Mouse (Mus musculus) forebrain, embryonic 12.5 days (tissue): Measurements from ENCODE around the gene Sfmbt2. TPM values are rescaled to one million over a fixed set of nuclear protein-coding genes. Genes with fewer than 3 reads are reported as not detected.

ENCODE experiments used
- ATAC-seq: fragments of 200-750 bp; cut with Nextera tagmentation; 2 replicates; pipeline ENCODE4 v1.8.0; 2017; ENCODE audit warnings: moderate TSS enrichment; ENCODE audit not compliant: low FRiP score
- H3K27ac ChIP-seq: fragments of 300-500 bp; sonication (generic); 2 replicates; pipeline ENCODE4 v1.5.1; 2016; ENCODE audit warnings: mild to moderate bottlenecking
- H3K27me3 ChIP-seq: fragments of 300-500 bp; sonication (generic); 2 replicates; pipeline ENCODE4 v1.6.1; 2016; ENCODE audit warnings: mild to moderate bottlenecking
- H3K36me3 ChIP-seq: fragments of 300-500 bp; sonication (generic); replicated peaks from 2 replicates; pipeline ENCODE4 v1.6.1; 2016; ENCODE audit warnings: mild to moderate bottlenecking
- H3K4me1 ChIP-seq: fragments of 300-500 bp; sonication (generic); 2 replicates; pipeline ENCODE4 v1.6.1; 2016
- H3K4me2 ChIP-seq: fragments of 300-500 bp; sonication (generic); 2 replicates; pipeline ENCODE4 v1.6.1; 2016; ENCODE audit warnings: mild to moderate bottlenecking, moderate library complexity
- H3K4me3 ChIP-seq: fragments of 300-500 bp; sonication (generic); replicated peaks from 2 replicates; pipeline ENCODE4 v1.5.1; 2016; ENCODE audit warnings: mild to moderate bottlenecking
- H3K9ac ChIP-seq: fragments of 300-500 bp; sonication (generic); 2 replicates; pipeline ENCODE4 v1.6.1; 2016; ENCODE audit warnings: mild to moderate bottlenecking
- H3K9me3 ChIP-seq: fragments of 300-500 bp; sonication (generic); 2 replicates; pipeline ENCODE4 v1.6.1; 2016
- WGBS: fragments of 180-500 bp; shearing (Covaris S2); methylation state at CpG from one replicate; pipeline ENCODE4 v1.1.7; 2016; 5-methylcytosine and 5-hydroxymethylcytosine counted together
- polyA plus RNA-seq: library from polyadenylated mRNA; unstranded; fragments of >200 nt; fragmentation: Nextera tagmentation; extraction: Ambion mirVana; gene quantifications from 2 replicates; pipeline ENCODE4 v1.2.1, GENCODE M21; 2016

Gene Sfmbt2
- polyA plus RNA-seq, 1 experiment from 2014 or later: 2.3 TPM

DNA sequence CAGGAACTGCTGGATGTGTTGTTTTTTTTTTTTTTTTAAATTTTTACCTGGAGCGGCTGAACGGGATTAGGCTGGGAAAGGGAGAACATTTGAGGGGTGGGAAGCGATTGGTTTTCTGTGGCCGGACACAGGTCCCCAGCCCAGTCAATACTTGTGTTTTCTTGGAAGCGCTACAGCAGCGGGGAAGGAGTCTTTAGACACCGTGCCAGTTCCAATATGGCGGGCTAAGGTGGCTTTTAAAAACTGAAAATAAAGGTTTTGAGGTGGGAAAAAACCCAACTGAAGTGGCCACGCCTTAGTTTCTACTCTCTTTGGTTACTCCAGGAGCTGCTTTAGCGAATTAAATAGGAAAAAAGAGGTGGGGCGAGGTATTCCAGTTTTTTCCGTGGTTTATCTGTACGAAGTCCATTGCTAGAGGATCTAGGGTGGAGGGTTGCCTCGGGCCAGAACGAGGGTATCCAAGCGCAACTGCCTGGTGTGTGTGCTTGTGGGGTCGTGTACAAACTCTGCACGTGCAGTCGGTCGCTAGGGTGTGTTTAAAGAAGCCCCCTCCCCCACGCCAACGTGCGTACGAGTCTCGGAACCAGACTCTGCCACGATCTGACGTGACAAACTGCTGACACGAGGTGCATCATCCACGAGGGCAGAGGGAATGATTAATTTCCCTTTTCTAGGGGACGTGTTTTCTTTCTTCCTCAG lies 3.3 kb downstream of the Sfmbt2 start:
- H3K36me3 ChIP-seq: no peaks in the 10 kb centered on the region
- no peaks in the 10 kb centered on the region for H3K9me3 ChIP-seq
- H3K4me3 ChIP-seq: peak overlapping the region; percentile 57
- 0 out of 2 replicates have a peak overlapping the region, but pooled peaks have one; percentile 60 for H3K9ac ChIP-seq
- 0 out of 2 replicates have a peak, but pooled peaks have one; percentile 5 for ATAC-seq
- H3K27me3 ChIP-seq: peaks cover 69% of the 10 kb centered on the region
- peak overlapping the region; percentile 93 for H3K4me2 ChIP-seq
- H3K4me1 ChIP-seq: peaks cover 23% of the 10 kb centered on the region
- under 1% methylated on average over 30 of the region's 30 CpGs for WGBS
- no peak overlapping the region for H3K27ac ChIP-seq

DNA sequence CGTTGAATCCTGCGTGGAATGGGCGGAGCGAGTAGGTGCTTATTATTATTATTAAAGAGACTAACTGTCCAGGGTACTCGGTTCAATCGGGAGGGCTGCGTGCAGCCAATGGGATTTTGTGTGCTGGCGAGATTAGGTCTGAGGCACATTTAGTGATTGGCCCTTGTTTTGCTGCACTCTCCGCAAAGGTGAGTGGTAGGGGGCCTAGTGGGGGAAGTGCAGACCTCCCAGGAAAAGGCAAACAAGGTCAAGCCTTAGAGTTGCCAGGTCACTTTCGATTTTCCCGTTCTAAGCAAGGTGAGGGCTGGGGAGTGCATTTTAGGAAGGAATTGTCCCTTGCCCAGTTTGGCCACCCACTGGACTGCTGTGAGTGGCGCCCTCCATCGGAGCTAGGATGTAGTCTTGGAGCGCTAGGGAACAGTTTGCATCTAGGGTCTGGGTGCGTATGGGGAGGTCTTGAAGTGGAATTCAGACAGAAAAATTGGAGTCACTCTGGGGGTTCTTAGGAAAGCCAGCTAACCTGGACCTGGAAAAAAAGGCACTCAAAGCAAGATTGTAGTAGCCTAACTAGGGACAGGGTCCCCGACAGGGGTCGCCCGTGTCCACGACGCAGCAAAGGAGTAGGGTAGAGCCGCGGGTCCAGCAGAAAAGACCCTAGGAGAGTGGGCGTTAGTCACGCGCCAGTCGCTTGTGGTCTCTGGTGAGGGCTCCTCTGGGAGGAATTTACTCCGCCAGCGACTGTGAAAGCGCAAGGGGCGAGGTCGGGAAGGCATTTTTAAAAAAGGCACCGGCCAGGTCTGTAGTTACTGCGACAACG lies 4.1 kb downstream of the Sfmbt2 start:
- Histone ChIP-seq H3K9me3 (no peaks in the 10 kb centered on the region), H3K4me3 (peak overlapping the region; percentile 57), H3K36me3 (no peaks in the 10 kb centered on the region), H3K27ac (no peak overlapping the region), H3K4me2 (peak overlapping the region; percentile 93), H3K27me3 (peaks cover 67% of the 10 kb centered on the region), H3K4me1 (peaks cover 23% of the 10 kb centered on the region), H3K9ac (peak overlapping the region; percentile 59)
- peak; percentile 78 for ATAC-seq
- under 1% methylated on average over 34 of the region's 34 CpGs for WGBS

DNA sequence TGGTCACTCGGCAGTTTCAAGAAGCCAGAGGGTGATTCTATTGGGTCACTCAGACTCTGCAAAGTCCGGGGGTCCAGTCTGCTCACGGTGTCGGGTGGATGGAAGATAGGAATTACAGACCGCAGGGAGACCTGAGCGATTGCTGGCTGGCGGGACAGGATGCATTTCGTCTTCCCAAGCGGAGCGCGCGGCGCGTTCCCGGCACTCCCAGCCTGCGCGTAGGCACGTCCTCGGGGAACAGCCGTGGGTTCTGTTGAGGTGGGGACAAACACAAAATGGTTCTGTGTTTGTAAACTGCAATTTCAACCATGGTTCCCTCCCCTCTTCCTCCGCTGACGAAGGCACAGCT lies 4.7 kb downstream of the Sfmbt2 start:
- peak overlapping the region; percentile 57 for H3K4me3 ChIP-seq
- under 1% methylated on average over 22 of the region's 22 CpGs for WGBS
- no peaks in the 10 kb centered on the region for H3K9me3 ChIP-seq
- no peaks in the 10 kb centered on the region for H3K36me3 ChIP-seq
- H3K4me2 ChIP-seq: peak overlapping the region; percentile 93
- H3K4me1 ChIP-seq: peaks cover 23% of the 10 kb centered on the region
- ATAC-seq: peak; percentile 25; the same call in 1 of the 2 replicates
- H3K27ac ChIP-seq: no peak overlapping the region
- H3K9ac ChIP-seq: peak overlapping the region; percentile 59
- peaks cover 61% of the 10 kb centered on the region for H3K27me3 ChIP-seq

DNA sequence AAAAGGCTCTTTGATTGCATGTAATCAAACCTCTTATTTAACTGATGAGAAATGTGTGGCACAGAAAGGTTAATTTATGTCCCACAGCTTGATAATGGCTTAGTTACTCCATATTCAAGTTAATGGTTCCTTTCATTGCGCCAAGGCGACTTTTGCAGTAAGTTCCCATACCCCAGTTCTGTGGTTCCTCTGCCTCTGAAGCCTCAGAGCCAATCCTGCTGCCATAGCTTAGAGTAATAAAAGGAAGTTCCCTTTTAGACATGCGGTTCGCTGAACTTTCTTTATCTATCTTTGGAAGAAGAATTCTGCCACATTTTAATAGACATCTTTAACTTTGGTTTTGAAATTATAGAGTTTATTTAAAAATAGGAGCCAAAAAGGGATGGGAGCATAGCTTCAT lies 19.7 kb downstream of the Sfmbt2 start:
- Histone ChIP-seq H3K9me3 (no peaks in the 10 kb centered on the region), H3K27ac (no peak overlapping the region), H3K27me3 (0 out of 2 replicates have a peak, but pooled peaks cover 6% of the 10 kb centered on the region), H3K4me3 (no peak overlapping the region), H3K4me1 (peaks cover 5% of the 10 kb centered on the region; the same call in 1 of the 2 replicates), H3K36me3 (no peaks in the 10 kb centered on the region), H3K4me2 (no peak overlapping the region), H3K9ac (no peak overlapping the region)
- ATAC-seq: no peak
- 86% methylated on average over 4 of the region's 4 CpGs for WGBS

DNA sequence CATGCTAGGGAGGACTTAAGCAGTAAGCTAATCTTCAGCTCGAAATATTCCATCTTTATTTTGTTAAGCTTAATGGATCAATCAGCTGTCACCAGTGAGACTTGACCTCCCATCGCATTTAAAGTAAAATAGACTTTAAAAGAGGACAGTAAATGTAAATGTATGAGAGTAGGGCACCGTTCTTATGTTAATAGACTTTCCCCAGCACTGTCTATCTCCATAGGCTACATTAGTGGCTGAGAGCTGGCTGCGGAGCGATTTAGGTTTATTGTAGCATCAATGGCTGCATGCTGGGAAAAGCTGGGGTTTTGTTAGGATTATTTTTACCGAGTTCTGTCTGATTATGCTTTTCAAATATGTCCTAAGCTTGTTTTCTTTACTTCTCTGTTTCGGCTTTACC lies 20.5 kb downstream of the Sfmbt2 start:
- Histone ChIP-seq H3K9ac (no peak overlapping the region), H3K27me3 (0 out of 2 replicates have a peak, but pooled peaks cover 6% of the 10 kb centered on the region), H3K36me3 (no peaks in the 10 kb centered on the region), H3K4me2 (no peak overlapping the region), H3K27ac (no peak overlapping the region), H3K4me1 (peaks cover 5% of the 10 kb centered on the region; the same call in 1 of the 2 replicates), H3K4me3 (no peak overlapping the region), H3K9me3 (no peaks in the 10 kb centered on the region)
- no peak for ATAC-seq
- WGBS: 18% methylated on average over 7 of the region's 7 CpGs

DNA sequence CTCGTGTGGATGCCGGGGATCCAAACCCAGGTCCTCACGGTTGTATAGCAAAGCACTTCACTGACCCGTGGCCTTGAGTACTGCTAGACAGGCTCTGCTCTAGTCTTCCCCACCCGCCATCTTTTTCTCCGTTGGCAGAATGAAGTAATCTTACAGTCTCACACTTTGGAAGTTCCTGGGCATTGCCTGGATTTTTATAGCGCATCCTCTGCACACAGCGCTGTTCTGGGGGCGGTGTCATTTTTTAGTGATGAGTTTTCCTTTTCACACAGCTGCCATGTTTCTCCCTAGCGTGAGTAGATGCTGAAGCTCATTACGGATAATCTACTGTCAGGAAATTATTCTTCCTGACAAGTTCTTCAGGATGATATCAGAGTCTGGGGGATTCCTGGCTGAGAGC lies 24.8 kb downstream of the Sfmbt2 start:
- Histone ChIP-seq H3K27ac (no peak overlapping the region), H3K4me2 (no peak overlapping the region), H3K9me3 (no peaks in the 10 kb centered on the region), H3K27me3 (0 out of 2 replicates have a peak, but pooled peaks cover 6% of the 10 kb centered on the region), H3K36me3 (no peaks in the 10 kb centered on the region), H3K9ac (no peak overlapping the region), H3K4me3 (no peak overlapping the region), H3K4me1 (peaks cover 5% of the 10 kb centered on the region; the same call in 1 of the 2 replicates)
- no peak for ATAC-seq
- WGBS: 93% methylated on average over 11 of the region's 11 CpGs

DNA sequence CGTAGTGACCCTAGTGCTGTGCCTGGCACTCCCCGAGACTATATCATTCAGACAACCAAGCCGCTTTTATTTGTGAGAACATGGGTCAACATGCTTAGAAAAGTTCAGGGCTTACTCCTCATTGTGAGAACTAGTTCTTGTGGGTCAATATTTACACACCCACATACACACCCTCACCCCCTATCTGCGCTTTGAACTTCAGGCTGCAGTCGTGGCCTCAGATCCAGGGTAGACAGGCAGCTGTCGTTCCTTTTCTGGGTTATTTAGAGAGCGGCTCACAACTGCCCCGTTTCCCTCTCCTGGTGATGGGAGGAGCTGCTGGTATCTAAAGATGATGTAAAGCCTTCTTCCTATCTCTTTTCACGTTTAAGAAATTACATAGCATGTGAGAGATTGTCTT lies 27.5 kb downstream of the Sfmbt2 start:
- WGBS: 78% methylated on average over 9 of the region's 9 CpGs
- Histone ChIP-seq H3K27me3 (no peaks in the 10 kb centered on the region), H3K4me3 (no peak overlapping the region)

DNA sequence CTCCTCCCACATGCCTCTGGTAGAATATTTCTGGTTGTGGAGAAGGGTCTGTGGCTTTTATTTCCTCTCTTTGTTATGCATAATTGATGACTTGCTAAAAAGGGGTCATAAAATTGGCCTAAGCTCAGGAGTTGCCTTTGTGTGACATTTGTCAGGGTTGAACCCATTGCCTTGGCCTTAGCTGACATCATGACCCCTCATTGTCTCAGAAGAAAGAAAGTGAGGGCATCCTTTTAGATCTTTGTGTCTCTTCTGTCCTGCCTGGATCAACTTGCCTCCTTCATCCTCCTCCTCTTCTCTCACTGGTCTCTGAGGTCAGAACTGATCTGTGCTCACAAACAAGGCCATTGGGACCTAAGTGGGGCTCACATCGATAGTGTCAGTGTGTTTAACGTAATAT lies 35.8 kb downstream of the Sfmbt2 start:
- Histone ChIP-seq H3K9ac (no peak overlapping the region), H3K4me3 (no peak overlapping the region), H3K27ac (no peak overlapping the region), H3K4me2 (no peak overlapping the region), H3K9me3 (no peaks in the 10 kb centered on the region), H3K36me3 (no peaks in the 10 kb centered on the region), H3K27me3 (no peaks in the 10 kb centered on the region), H3K4me1 (no peaks in the 10 kb centered on the region)
- ATAC-seq: no peak
- 82% methylated on average over 2 of the region's 2 CpGs for WGBS

More for the DNA sequence above, 27.5 kb downstream of the Sfmbt2 start:
- Histone ChIP-seq H3K9me3 (no peaks in the 10 kb centered on the region), H3K9ac (no peak overlapping the region), H3K36me3 (no peaks in the 10 kb centered on the region), H3K4me1 (no peaks in the 10 kb centered on the region; the same call in 1 of the 2 replicates), H3K27ac (no peak overlapping the region), H3K4me2 (no peak overlapping the region)
- no peak for ATAC-seq

DNA sequence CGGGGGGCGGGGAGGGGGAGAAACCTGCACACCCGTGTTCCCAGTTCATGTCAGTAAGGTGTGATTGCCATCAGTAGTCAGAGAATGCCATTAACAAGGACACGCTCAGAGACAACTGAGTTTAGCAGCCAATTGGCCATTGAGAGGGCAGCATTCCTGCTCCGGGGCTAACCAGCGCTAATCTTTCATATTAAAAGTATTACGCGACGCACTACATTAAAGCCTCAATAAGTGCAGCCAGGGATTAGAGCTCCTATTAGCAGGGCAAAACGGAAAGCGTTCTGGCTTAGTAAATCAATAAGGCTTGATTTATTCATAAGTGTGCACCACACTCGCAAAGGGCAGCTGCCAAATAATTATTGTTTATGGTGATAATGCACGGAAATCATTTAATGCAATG lies 39.1 kb downstream of the Sfmbt2 start:
- WGBS: 65% methylated on average over 13 of the region's 13 CpGs
- H3K27me3 ChIP-seq: no peaks in the 10 kb centered on the region
- ATAC-seq: no peak

DNA sequence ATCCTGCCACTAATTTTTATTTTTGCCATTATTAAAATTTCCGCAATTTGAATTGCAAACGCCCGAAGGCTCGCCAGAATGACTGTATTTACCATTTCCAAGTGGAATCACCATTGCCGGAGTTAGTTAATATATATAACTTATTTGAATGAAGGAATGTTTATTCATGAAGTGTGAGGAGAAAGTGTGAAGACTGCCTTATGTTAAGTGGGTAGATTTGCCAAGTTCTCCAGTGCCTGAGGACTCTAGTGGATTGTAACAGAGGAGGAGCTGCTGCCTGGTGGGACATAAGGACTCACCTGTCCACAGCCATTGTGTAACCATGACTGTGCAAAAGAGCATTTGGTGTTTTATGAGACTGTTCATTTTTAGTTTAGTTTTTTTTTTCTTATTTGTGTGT lies 39.8 kb downstream of the Sfmbt2 start:
- H3K4me1 ChIP-seq: no peaks in the 10 kb centered on the region
- H3K4me3 ChIP-seq: no peak overlapping the region
- no peak overlapping the region for H3K4me2 ChIP-seq
- no peaks in the 10 kb centered on the region for H3K27me3 ChIP-seq
- no peak for ATAC-seq
- 77% methylated on average over 5 of the region's 5 CpGs for WGBS
- no peak overlapping the region for H3K9ac ChIP-seq
- H3K36me3 ChIP-seq: no peaks in the 10 kb centered on the region
- H3K27ac ChIP-seq: no peak overlapping the region
- H3K9me3 ChIP-seq: no peaks in the 10 kb centered on the region

More for the DNA sequence above, 39.1 kb downstream of the Sfmbt2 start:
- Histone ChIP-seq H3K36me3 (no peaks in the 10 kb centered on the region), H3K9me3 (no peaks in the 10 kb centered on the region), H3K9ac (no peak overlapping the region), H3K4me2 (no peak overlapping the region), H3K4me3 (no peak overlapping the region), H3K4me1 (no peaks in the 10 kb centered on the region), H3K27ac (no peak overlapping the region)

DNA sequence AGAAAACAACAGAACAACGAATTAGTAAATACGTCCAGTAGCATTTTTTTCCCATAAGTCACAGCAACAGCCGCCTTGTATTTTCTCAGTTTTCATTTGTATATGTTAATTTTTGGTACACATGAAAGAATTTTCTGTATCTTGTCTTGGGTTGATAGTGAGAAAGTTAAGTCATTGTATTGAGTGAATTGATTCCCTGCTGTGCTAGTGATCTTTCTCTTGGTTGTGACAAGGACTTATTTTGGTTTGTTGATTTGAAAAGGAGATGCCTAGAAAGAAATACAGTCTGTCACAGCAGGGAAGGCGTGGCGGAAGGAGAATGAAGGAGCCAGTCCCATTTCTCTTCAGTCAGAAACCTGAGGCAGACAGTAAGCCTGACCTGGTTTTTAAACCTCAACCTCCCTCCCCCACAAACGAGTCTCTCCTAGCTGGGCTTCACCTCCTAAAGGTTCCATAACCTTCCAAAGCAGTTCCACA lies 50.7 kb downstream of the Sfmbt2 start:
- Histone ChIP-seq H3K4me2 (no peak overlapping the region), H3K36me3 (no peaks in the 10 kb centered on the region), H3K27me3 (no peaks in the 10 kb centered on the region), H3K9me3 (no peaks in the 10 kb centered on the region), H3K9ac (no peak overlapping the region), H3K27ac (no peak overlapping the region), H3K4me1 (no peaks in the 10 kb centered on the region), H3K4me3 (no peak overlapping the region)
- no peak for ATAC-seq
- 73% methylated on average over 6 of the region's 6 CpGs for WGBS

DNA sequence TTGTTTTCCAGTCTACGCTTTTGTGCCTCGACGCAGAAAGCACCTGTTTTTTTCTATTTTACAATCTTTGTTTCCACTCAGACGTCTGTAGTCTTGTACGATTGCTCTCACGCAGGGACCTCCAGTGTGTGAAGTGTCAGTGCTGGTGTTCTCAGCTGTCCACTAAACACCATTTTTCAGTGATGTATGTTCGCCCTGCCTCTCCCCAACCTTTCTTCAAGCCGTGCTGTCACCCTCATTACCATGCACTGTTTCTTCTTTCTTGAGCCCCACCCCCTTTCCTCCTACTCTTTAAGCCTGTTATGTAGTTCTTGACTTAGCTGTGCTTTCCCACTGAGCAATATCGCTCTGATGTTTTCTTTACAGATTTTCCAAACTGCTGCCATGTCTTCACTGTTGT lies 67.0 kb downstream of the Sfmbt2 start:
- 60% methylated on average over 9 of the region's 9 CpGs for WGBS
- H3K4me2 ChIP-seq: no peak overlapping the region
- no peak for ATAC-seq

More for the DNA sequence above, 67.0 kb downstream of the Sfmbt2 start:
- no peaks in the 10 kb centered on the region for H3K36me3 ChIP-seq
- no peaks in the 10 kb centered on the region for H3K27me3 ChIP-seq
- no peaks in the 10 kb centered on the region for H3K9me3 ChIP-seq
- no peak overlapping the region for H3K9ac ChIP-seq
- no peak overlapping the region for H3K4me3 ChIP-seq
- H3K4me1 ChIP-seq: peaks cover 8% of the 10 kb centered on the region
- no peak overlapping the region for H3K27ac ChIP-seq
